Mouse (Mus musculus) gonadal fat pad, adult 2 months (tissue): ENCODE results near the gene Hcrtr1. TPM values are rescaled to one million over a fixed set of nuclear protein-coding genes. Genes with fewer than 3 reads are reported as not detected.

Source experiments
- DNase-seq: peaks from one replicate; pipeline ENCODE4 v3.0.0-alpha.2; 2012; ENCODE audit warnings: low read depth
- polyA plus RNA-seq: library from polyadenylated mRNA; depleted of rRNA; stranded (reverse); fragments of >200 nt; gene quantifications from 2 replicates; pipeline ENCODE4 v1.2.3, GENCODE M21; 2012; rRNA removed

Hcrtr1 gene
- 2.5 and 5.1 TPM in 2 replicates for polyA plus RNA-seq

- no peak for DNase-seq
These were observed at the start of gene Hcrtr1 for GRCm38 (mm10) chr4:130139214-130139492. Gene Hcrtr1, minus strand, starts transcription at chr4:130139359.

- no peak for DNase-seq
These were observed 49.7 kb upstream of the Hcrtr1 start for GRCm38 (mm10) chr4:130188806-130189297.

- no peak for DNase-seq
These were observed 47.7 kb upstream of the Hcrtr1 start for GRCm38 (mm10) chr4:130186891-130187290.

- no peak for DNase-seq
These were observed 47.3 kb upstream of the Hcrtr1 start for GRCm38 (mm10) chr4:130186450-130186849.

GRCm38 (mm10) chr4:130183879-130184278 lies 44.7 kb upstream of the Hcrtr1 start:
- no peak for DNase-seq

- no peak for DNase-seq
These were observed 43.9 kb upstream of the Hcrtr1 start for GRCm38 (mm10) chr4:130183023-130183422.

GRCm38 (mm10) chr4:130181886-130182285 lies 42.7 kb upstream of the Hcrtr1 start:
- no peak for DNase-seq

- DNase-seq = no peak
These were observed 41.9 kb upstream of the Hcrtr1 start for GRCm38 (mm10) chr4:130180909-130181602.

- no peak for DNase-seq
These were observed 40.7 kb upstream of the Hcrtr1 start for GRCm38 (mm10) chr4:130179876-130180275.

GRCm38 (mm10) chr4:130177536-130177935 lies 38.4 kb upstream of the Hcrtr1 start:
- DNase-seq = peak; percentile 46

- DNase-seq = no peak
These were observed 37.9 kb upstream of the Hcrtr1 start for GRCm38 (mm10) chr4:130177087-130177486.

- no peak for DNase-seq
These were observed 37.1 kb upstream of the Hcrtr1 start for GRCm38 (mm10) chr4:130176156-130176720.

- DNase-seq = no peak
These were observed 36.0 kb upstream of the Hcrtr1 start, which contains the start of gene Tinagl1 for GRCm38 (mm10) chr4:130175072-130175711. Gene Tinagl1, minus strand, starts transcription at chr4:130175122.

GRCm38 (mm10) chr4:130174335-130175031 lies 35.3 kb upstream of the Hcrtr1 start:
- DNase-seq = no peak

- DNase-seq = no peak
These were observed 34.8 kb upstream of the Hcrtr1 start for GRCm38 (mm10) chr4:130173911-130174311.

GRCm38 (mm10) chr4:130173060-130173822 lies 34.1 kb upstream of the Hcrtr1 start:
- DNase-seq = no peak

- no peak for DNase-seq
These were observed 33.0 kb upstream of the Hcrtr1 start for GRCm38 (mm10) chr4:130171951-130172765.

- no peak for DNase-seq
These were observed 31.2 kb upstream of the Hcrtr1 start for GRCm38 (mm10) chr4:130170362-130170761.

- no peak for DNase-seq
These were observed 30.3 kb upstream of the Hcrtr1 start for GRCm38 (mm10) chr4:130169411-130169971.
